Mouse (Mus musculus) midbrain, embryonic 11.5 days (tissue): ENCODE data around the gene Rhox2g. TPM values are rescaled to one million over a fixed set of nuclear protein-coding genes. Genes with fewer than 3 reads are reported as not detected.
"Not testable (repeated sequence)": the region's sequence is repeated elsewhere in the genome, so short reads cannot be mapped to it uniquely, and the experiment has no call there.

Experiments used
- ATAC-seq: fragments of 200-750 bp; cut with Nextera tagmentation; 2 replicates; pipeline ENCODE4 v1.8.0; 2017; ENCODE audit warnings: moderate TSS enrichment, moderate library complexity; ENCODE audit not compliant: low FRiP score
- DNase-seq: peaks from one replicate; pipeline ENCODE4 v3.0.0; 2015; ENCODE audit warnings: low spot score; ENCODE audit errors: missing footprints
- H3K27ac ChIP-seq: fragments of 300-500 bp; sonication (generic); 2 replicates; pipeline ENCODE4 v1.5.1; 2014; ENCODE audit warnings: low read depth, low read length
- H3K27me3 ChIP-seq: fragments of 300-500 bp; sonication (generic); 2 replicates; pipeline ENCODE4 v1.6.1; 2014; ENCODE audit warnings: mild to moderate bottlenecking, low read length, moderate library complexity, mixed read lengths; ENCODE audit not compliant: control insufficient read depth, insufficient read depth
- H3K36me3 ChIP-seq: fragments of 300-500 bp; sonication (generic); 2 replicates; pipeline ENCODE4 v1.6.1; 2014; ENCODE audit warnings: mild to moderate bottlenecking, low read length, moderate library complexity, mixed read lengths; ENCODE audit not compliant: control insufficient read depth, insufficient read depth
- H3K4me1 ChIP-seq: fragments of 300-500 bp; sonication (generic); 2 replicates; pipeline ENCODE4 v1.6.1; 2014; ENCODE audit warnings: low read length; ENCODE audit not compliant: control insufficient read depth, insufficient read depth
- H3K4me2 ChIP-seq: fragments of 300-500 bp; sonication (generic); 2 replicates; pipeline ENCODE4 v1.6.1; 2014; ENCODE audit warnings: mild to moderate bottlenecking, moderate library complexity
- H3K4me3 ChIP-seq: fragments of 300-500 bp; sonication (generic); 2 replicates; pipeline ENCODE4 v1.5.1; 2014; ENCODE audit warnings: low read depth, low read length
- H3K9ac ChIP-seq: fragments of 300-500 bp; sonication (generic); 2 replicates; pipeline ENCODE4 v1.6.1; 2014; ENCODE audit warnings: low read length
- H3K9me3 ChIP-seq: fragments of 300-500 bp; sonication (generic); 2 replicates; pipeline ENCODE4 v1.6.1; 2016; ENCODE audit warnings: low read length; ENCODE audit not compliant: control insufficient read depth
- WGBS: fragments of 180-500 bp; shearing (Covaris S2); extraction: QIAGEN DNeasy Blood & Tissue Kit; methylation state at CpG from one replicate; pipeline ENCODE4 v1.1.7; 2014; 5-methylcytosine and 5-hydroxymethylcytosine counted together
- polyA plus RNA-seq: library from polyadenylated mRNA; unstranded; fragments of >200 nt; fragmentation: Nextera tagmentation; extraction: Ambion mirVana; gene quantifications from 2 replicates; pipeline ENCODE4 v1.2.1, GENCODE M21; 2014

Gene Rhox2g
- polyA plus RNA-seq, result not detected in 2 replicates

- H3K4me2 ChIP-seq, H3K9ac ChIP-seq, H3K4me3 ChIP-seq, H3K36me3 ChIP-seq, H3K27ac ChIP-seq, ATAC-seq, H3K4me1 ChIP-seq, H3K9me3 ChIP-seq, H3K27me3 ChIP-seq, DNase-seq: not testable (repeated sequence)
- 90% methylated on average over 6 of the region's 6 CpGs for WGBS
Observed at GRCm38 (mm10) chrX:37643370-37643769, at the start of gene Rhox2g. Gene Rhox2g (minus strand): TSS chrX:37643470.

GRCm38 (mm10) chrX:37692261-37692660 is 49.0 kb upstream of the Rhox2g start:
- no peak for DNase-seq

DNA sequence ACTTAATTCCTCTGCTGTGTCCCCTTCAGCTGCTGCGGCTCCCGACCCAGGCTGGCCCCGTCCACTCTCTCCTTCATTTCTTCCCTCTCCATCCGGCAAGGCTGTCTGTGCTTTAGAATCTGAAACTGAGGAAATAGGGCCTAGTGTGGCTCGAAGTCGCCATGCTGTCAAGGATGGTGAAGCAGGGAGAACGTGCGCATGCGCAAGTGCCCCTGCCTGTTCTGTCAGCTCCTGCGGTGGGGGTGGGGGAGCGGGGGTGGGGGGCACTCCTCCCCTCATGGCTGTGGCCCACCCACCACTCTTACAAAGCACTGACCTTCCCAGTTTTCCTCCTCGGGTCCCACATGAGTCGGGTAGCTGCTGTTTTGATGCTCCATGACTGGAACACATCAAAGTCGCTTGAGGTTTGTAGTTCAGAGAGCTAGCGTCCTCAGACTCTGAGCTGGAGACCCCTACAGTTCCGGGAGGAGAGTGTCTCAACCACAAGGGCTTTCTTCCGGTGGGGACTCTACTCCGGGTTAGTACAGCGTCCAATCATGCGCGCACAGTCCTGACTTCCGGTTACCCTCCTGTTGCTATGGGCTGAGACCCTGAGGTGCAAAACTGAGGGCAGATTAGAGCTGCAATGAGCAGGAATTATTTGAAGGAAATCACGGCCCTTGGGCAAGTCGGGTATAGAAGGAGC is 39.9 kb upstream of the Rhox2g start:
- no peak for ATAC-seq
- Histone ChIP-seq H3K4me3 (no peak overlapping the region), H3K27ac (no peak overlapping the region), H3K9ac (no peak overlapping the region), H3K9me3 (no peaks in the 10 kb centered on the region; the same call in 1 of the 2 replicates), H3K4me1 (no peaks in the 10 kb centered on the region), H3K27me3 (no peaks in the 10 kb centered on the region), H3K4me2 (no peak overlapping the region), H3K36me3 (no peaks in the 10 kb centered on the region)
- WGBS, result 87% methylated on average over 24 of the region's 24 CpGs
- DNase-seq, result no peak

More at GRCm38 (mm10) chrX:37692261-37692660, 49.0 kb upstream of the Rhox2g start:
- H3K27ac ChIP-seq, result no peak overlapping the region
- H3K36me3 ChIP-seq, result no peaks in the 10 kb centered on the region
- H3K4me1 ChIP-seq, result no peaks in the 10 kb centered on the region
- 82% methylated on average over 2 of the region's 2 CpGs for WGBS
- no peak for ATAC-seq
- no peaks in the 10 kb centered on the region for H3K9me3 ChIP-seq
- H3K9ac ChIP-seq, result no peak overlapping the region
- H3K4me3 ChIP-seq, result no peak overlapping the region
- H3K4me2 ChIP-seq, result no peak overlapping the region
- no peaks in the 10 kb centered on the region for H3K27me3 ChIP-seq

GRCm38 (mm10) chrX:37673177-37673576 is 29.9 kb upstream of the Rhox2g start, which contains the start of gene Rhox2h:
Gene Rhox2h (minus strand): TSS chrX:37673277.
- DNase-seq, H3K4me1 ChIP-seq, H3K9ac ChIP-seq, H3K27me3 ChIP-seq, H3K4me3 ChIP-seq, H3K4me2 ChIP-seq, ATAC-seq, H3K9me3 ChIP-seq, H3K36me3 ChIP-seq, H3K27ac ChIP-seq: not testable (repeated sequence)
- 88% methylated on average over 8 of the region's 8 CpGs for WGBS

GRCm38 (mm10) chrX:37668664-37669063 is 25.4 kb upstream of the Rhox2g start, which contains the start of gene Rhox3h:
Gene Rhox3h (minus strand): TSS chrX:37668764.
- not testable (repeated sequence) for H3K27ac ChIP-seq, H3K9ac ChIP-seq, H3K9me3 ChIP-seq, H3K4me1 ChIP-seq, DNase-seq, ATAC-seq, H3K36me3 ChIP-seq, H3K4me2 ChIP-seq, H3K4me3 ChIP-seq, H3K27me3 ChIP-seq
- 82% methylated on average over 1 of the region's 3 CpGs for WGBS

DNA sequence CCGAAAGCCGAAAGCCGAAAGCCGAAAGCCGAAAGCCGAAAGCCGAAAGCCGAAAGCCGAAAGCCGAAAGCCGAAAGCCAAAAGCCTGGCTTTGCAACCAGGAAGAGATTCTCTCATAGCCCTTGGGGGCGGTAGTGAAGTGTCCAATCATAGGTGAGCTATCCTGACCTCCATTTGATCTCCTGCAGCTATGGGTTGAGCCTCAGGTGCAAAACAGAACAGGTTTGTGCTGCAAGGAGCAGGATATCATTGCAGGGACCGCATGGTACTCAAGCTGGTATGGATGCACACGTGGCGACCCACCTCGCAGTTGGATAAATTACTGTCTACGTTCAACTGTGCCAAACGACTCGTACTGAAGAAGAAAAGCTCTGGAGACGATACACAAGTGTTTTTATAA is 8.0 kb upstream of the Rhox2g start, which contains the start of gene Rhox4g:
Gene Rhox4g, minus strand, starts transcription at position 101 of the 400 bp plus-strand sequence.
- not testable (repeated sequence) for ATAC-seq, H3K9me3 ChIP-seq, H3K4me1 ChIP-seq, H3K4me2 ChIP-seq, H3K27me3 ChIP-seq, H3K36me3 ChIP-seq, H3K27ac ChIP-seq, H3K4me3 ChIP-seq, DNase-seq, H3K9ac ChIP-seq
- 89% methylated on average over 16 of the region's 20 CpGs for WGBS

DNA sequence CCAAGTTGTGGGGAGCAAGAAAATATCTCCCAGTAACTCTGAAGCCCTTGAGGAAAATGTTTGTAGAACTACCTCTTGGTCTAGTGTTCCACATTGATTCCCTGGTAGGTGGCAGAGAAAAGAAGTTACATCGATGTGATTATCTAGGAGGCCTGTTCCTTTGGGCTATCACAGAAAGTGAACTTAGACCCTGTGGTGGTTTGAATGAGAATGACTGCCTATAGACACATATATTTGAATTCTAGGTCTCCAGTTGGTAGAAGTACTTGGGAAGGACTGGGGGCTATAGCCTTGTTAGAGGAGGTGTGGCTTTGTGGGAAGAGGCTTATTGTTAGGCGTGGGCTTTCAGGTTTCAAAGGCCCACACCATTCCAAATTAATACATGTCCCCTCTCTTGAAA is 14.8 kb downstream of the Rhox2g start, which contains the start of gene Rhox3g:
Gene Rhox3g, minus strand, starts transcription at position 101 of the 400 bp plus-strand sequence.
- not testable (repeated sequence) for H3K27ac ChIP-seq, H3K4me1 ChIP-seq, ATAC-seq, H3K9me3 ChIP-seq, H3K4me2 ChIP-seq, H3K36me3 ChIP-seq, H3K27me3 ChIP-seq, DNase-seq, H3K4me3 ChIP-seq, H3K9ac ChIP-seq
- 92% methylated on average over 2 of the region's 2 CpGs for WGBS

- not testable (repeated sequence) for H3K4me2 ChIP-seq, H3K36me3 ChIP-seq, H3K27ac ChIP-seq, DNase-seq, ATAC-seq, H3K9me3 ChIP-seq, H3K4me1 ChIP-seq, H3K27me3 ChIP-seq, H3K9ac ChIP-seq, H3K4me3 ChIP-seq
- 95% methylated on average over 15 of the region's 19 CpGs for WGBS
Observed at GRCm38 (mm10) chrX:37607604-37608003, 35.7 kb downstream of the Rhox2g start, which contains the start of gene Rhox4f. Gene Rhox4f (minus strand): TSS chrX:37607704.
